Mouse (Mus musculus): ENCODE measurements around the gene Csk.

The Csk gene

DNA sequence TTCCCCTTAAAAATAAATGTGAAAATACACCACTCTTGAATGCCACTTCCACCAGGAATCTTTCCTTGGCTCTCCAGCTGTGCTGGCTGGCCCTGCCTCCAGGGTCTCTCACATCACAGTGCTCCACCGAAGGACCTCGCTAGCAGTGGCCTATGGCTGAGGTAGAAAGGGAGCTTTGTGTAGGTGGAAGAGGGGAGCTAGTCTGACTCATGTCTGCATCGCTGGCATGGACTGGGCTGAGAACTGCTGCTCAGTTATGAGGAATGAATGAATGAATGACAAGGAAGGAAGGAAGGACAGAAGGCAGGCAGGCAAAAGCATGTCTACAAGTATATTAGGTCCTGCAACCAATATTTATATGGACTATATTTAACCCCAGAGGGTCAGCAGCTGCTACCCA lies 16.2 kb downstream of the Csk start:
- no peak for DNase-seq

DNA sequence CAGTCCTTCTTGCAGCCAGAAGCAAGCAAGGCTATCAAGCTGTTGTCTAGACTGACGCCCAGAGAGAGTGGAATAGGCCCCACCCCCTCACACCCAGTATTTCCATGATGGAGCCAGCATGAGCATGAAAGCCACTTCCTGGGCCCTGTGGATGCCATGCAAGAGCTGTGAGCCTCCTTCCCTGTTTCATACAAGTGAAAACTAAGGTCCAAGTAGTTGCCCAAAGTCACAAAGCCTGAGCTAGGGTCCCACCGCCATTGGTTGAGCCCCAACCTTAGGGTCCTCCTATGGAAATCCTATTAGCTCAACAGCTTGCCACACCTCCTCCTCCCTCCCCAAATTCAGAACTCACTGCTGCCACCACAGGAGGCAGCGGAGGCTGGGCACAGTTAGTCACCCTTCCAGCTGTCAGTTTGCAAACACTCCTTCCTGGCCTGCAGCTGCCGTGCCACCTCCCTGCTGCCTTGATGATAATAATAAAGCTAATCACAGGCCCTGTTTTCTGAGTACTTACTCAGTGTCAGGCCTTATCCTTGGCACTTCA lies 19.9 kb downstream of the Csk start:
- DNase-seq = no peak

DNA sequence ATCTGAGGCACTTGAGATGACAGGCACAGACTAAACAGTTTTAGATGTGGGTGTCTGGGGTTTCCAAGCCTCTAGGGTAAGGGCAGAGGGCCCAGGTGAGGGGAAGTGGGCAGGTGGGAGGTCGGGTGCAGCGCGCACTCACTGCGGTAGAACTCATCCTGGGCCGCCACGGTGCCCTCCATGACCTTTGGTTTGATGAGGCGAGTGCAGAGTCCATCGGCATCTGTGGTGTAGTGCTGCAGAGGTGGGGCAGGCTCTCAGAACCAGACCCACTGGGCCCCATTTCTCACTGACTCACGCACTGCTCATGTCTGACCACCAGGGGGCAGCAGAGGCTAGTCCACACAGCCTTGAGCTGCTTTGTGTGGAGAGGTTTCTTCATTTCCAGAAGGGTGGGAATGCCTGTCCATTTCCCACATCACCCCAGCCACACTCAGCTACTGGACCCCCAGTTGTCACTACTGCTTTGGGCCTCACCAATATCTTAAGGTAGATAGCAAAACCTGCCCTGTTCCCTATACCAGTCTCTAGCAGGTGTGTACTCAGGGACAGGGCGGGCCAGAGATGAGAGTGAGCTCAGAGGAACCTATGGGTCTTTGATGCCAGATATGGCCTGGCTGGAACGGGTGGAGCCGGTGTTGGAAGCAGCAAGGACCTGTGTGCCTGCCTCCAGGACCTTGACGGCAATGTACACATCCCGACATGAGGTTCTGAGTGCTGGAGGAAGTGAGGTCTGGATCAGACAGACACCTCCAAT lies 24.1 kb downstream of the Csk start:
- peak; percentile 88 for DNase-seq

DNA sequence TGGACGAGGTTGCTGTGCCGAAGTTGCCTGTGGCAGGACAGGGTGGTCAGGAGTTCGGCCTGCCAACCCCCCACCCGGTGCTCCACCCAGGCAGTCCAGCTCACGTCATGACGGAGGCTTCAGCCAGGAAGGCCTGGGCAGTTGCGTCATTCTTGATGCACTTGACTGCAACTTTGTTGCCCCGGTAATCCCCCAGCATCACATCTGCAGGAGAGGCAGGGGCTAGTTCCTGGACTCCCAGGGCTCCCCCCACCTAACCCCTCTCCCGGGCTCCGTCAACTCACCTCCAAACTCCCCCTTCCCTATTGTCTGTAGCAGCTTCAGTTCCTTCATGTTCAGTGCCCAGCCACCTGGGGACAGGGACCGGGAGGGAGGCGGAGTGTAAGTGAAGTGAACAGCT lies 24.7 kb downstream of the Csk start:
- DNase-seq = no peak

DNA sequence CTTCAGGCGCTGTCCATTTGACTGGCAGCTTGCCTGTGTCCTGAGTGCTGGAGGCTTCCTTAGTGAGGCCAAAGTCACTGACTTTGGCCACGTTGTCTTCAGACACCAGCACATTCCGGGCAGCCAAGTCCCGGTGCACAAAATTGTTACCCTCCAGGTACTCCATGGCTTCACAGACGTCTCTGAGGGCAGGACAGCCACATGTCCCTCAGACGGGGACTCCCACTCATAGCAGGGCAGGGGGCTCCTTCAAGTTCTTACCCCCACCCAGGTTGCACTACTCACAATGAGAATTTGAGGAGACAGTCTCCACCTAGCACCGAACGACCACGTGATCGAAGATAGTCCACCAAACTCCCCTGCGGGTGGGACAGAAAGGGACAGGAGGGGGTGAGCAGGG lies 25.5 kb downstream of the Csk start:
- no peak for DNase-seq

DNA sequence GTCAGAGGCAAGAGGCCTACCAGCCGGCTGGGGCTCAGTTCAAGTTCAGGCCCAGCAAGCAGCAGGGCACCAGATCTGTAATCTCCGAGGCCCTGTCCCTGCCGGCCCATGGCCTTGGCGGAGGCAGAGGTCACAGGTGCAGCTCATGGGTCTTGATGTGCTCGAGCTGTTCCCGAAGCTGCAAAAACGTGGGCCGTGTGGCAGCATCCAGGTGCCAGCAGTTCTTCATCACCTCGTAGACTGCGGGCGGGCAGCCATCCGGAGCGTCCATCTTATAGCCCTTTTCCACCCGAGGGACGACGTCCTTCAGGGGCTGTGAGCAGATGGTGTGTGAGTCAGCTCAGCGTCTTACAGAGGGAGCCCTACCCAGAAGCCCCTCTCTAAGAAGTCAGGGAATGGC lies 26.2 kb downstream of the Csk start:
- no peak for DNase-seq

DNA sequence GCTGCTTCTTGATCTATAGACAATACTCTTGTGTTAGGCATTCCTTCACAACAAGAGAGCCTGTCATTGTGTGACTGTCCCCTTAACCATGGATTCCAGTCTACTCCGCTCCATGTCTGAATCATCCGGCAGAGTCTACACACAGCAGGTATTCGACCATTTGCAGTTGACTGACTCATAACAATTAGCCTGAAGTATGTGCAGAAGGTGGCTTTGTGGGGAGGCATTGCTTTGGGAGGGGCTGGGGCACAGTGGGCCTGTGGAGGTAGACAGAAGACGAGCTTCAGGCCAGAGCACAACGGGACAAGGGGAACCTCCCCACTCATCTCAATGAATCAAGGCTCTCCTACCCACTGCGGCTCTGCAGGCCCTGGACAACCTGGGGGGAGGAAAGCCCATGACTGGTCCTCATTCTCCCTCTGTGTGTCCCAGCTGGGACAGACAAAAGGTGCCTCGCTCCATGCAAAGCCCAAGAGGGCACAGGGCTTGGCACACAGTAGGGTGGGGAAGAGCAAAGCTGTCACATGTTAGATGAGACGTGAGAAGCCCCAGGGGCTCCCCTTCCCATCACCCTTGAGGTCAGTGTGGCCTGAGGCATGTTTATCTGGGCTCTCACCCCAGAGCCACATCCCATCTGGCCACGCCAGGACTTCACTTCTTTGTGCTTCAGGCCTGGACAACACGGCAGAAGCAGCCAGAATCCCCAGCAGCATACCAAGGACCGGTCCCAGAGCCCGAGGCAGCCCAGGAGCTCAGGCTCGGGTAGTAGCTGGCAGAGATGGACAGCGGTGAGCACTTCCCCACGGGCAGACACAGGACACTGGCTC lies 27.5 kb downstream of the Csk start:
- no peak for DNase-seq

DNA sequence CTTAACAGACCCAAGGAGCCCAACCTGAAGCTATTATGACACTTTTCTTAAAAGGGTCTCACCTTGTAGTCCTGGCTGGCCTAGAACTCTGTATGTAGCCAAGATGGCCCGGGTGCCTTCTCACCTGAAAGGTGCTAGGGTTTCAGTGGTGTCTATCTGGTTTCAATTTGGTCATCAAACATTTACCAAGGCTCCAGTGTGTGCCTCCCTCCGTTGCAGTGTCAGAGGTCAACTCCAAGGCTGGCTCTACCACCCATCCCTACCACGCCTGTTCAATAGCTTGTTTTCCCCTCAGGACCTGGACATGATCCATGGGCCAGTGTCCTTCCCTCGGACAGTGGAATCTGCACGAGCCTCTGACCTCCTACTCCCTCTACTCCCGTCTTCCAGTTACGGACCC lies 29.1 kb downstream of the Csk start:
- no peak for DNase-seq

DNA sequence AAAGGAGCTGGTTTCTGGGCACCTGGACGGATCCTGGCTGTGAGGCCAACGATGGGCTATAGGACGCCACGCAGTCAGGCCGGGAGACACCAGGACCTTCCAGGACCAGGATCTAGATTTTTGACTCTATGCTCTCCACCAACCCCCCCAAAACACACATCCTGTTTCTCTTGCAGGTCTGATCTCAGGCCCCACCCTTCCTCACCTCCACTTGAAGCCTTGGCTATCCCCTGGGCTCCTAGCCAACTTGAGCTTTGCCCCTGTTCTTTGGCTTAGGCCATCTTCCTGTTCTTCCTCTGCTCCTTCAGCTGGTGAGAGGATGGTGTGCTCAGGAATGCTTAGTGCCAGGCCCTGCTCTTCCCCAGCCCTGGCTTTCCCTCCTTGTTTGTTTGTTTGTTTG lies 32.8 kb downstream of the Csk start, which contains the start of gene Lman1l:
Gene Lman1l, minus strand, starts transcription at position 101 of the 400 bp plus-strand sequence.
- DNase-seq = no peak

DNA sequence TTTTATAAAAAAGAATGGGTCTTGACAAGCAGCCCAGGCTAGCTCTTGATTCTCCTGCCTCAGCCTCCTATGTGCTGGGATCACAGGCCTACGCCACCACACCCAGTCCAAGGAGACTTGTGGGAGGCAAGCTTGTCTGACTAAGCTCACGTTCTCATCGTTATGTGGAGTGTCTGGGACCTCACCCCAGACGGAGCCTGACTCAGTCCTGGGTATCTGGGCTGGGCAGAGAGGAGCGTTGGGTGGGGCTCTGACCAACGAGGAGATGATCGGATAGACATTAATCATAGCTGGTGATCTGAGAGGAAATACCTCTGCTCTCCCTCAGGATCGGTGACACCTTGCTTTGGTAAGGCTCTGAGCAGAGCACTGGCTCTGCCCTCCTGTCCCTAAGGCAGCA lies 34.6 kb downstream of the Csk start:
- DNase-seq = no peak

DNA sequence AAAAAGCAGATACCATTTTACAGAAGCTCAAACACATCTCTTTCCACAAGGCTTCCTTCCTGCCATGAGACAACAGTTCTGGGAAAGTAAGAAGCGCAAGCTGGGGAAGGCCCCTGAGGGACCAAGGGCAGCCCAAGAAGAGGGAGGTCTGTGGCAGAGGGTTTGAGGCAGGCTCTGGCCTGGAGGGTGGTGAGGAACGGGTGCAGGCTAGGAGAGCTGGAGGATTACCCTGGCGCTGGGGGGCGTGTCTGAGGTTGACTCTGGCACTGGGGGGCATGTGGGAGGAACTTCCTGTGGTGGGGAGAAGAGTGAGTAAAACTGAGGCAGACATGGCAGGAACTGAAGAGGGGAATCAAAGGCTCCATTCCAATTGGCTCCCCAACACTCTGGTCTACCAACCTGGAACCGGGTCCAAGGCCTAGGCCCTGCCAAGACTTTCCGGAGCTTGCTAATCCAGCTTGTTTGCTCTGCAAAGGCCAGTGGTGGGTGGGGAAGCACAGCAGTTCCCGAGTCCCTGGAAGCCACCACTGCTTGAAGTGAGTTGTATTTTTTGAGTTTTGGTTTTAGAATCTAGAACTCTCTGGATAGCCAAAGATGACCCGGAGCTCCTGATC lies 35.8 kb downstream of the Csk start:
- DNase-seq = no peak

DNA sequence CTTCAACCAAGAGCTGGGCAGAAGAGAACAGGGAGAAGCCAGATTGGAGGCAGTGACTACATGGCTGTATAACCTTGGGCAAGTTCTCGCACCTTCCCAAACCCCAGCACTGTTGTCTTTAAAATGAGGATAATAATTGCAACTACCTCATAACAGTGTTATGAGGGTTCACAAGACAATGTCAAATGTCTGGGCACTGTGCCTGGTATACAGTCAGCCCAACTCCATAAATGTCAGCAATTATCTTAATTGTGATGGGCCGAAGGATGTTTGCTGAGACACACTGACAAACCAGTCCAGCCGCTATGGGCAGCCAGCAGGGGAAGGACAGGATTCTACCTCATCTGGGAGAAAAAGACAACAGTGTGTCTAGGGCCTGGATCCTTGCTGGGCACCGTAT lies 38.6 kb downstream of the Csk start:
- DNase-seq = no peak

DNA sequence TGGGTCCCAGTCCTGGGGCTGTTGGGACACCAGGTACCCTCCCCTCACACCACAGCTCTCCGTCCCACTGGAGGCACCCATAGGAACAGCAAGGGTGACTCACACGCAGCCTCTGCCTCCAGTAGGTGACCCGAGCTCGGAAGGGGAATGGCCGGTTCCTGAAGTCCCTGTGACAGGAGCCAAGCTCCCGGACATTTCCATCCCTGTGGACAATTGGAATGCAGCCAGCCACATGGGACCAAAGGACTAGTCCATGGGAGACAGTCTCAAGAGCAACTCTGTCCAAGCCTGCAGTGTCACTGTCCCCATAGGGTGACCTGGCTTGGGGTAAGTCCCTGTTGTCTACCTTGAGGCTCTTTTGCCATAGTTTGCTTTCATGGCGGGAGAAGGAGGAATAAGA lies 39.5 kb downstream of the Csk start:
- DNase-seq = no peak

DNA sequence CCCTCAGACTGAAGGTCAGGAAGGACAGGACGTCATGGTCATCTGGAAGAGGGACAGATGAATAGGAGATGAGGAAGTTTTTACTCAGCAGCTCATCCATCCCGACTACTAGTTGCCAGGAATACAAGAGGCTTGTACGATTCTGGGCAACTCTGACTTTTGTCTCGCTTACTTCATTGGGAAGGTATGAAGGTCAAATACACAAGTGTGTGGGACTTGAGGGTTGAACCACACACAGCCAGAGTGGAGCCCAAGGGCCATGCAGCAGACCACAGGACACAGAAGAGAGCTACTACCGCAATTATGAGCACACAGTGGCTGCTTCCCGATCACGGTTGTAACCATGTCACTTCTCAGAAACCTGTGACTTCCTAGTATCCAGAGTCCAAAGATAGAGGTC lies 40.8 kb downstream of the Csk start:
- DNase-seq = no peak

DNA sequence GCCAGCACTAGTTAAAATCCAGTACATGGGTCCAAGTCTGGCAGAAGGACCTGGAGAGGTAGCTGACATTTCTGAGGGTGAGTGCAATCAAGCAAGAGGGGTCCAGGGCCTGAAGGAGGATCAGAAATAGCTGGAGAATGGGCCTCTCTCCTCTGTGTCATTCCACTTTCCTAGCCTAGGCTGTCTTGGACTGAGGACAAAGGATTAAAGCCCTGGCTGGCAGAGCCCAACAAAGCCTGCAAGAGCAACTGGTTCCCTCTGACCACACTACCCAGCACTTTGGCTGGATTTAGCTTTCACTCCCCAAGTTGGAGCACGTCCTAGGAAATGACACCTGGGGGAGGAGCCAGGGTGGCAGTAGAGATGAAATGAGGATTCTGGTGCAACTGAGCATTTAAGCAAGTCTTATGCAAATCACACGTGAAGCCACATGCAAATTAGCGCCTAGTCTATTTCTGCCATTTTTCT lies 43.0 kb downstream of the Csk start:
- no peak for DNase-seq

DNA sequence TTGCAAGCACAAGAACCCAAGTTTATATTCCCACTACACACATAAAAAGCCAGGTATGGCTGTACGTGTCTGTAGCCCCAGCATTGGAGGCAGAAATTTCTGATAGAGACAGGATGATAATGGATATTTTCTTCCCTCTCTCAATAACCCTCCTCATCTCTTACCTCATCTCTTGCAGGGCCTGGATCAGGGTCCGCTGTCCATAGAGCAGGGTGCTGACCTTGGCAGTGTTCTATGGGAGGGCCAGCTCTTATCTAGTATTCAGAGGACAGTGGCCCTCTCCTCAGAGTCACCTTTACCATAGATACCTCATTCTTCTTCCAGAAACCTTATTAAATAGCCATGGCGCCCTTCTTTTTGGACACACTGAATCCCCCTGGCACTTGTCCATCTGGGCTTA lies 43.6 kb downstream of the Csk start:
- no peak for DNase-seq

DNA sequence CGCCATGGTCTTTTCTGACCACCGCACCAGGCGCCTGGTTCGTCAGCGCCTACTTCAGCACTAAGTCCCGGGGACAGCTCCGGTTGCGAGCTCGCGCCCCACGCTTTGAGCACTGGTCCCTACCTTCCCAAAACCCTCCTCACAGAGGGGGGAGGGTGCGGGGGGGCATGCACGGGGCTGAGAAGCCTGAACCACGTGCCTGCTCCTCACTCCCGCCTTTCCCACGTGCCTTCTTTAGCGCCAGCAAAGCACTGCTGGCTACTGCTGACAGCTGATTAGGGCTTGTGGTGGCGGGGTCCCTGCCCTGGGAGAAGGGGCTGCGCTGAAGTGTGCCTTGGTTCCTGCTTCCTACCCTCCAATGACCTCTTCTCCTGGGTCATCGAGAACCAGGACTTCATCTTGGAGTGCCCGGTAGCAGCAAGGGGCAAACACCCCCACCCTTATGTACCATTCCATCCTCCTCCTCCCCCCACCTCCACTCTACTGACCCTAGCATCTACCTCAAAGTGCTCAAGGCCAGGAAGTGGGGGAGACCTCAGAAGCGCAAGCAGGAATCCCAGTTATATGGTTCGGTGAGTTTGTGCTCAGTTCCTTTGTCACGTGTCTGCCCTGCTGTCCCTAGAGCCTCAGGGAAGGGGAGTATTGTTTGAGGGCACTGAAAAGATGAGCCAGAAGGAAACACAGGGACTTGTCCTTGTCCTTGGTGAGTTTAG lies 47.1 kb downstream of the Csk start, which contains the start of gene Cplx3:
Gene Cplx3, minus strand, starts transcription at position 143 of the 713 bp plus-strand sequence.
- peak; percentile 49 for DNase-seq

DNA sequence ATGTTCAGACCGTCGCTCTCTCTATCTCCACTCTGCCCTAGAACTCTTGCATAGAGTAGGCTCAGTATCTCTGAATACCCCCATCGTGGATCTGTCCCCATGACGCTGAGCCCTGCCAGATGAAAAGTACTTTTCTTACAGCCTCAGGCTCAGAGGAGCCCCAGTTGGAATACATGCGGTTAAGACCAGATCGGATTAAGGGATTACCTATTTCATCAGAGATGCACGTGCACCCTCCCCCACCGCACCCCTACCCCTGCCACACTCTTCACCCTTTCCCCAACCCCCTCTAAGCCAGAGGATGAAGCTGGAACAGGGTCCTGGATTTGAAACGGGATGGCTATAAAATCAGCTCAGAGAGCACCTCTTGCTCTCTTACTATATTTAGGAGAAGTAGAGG lies 47.9 kb downstream of the Csk start:
- DNase-seq = no peak

DNA sequence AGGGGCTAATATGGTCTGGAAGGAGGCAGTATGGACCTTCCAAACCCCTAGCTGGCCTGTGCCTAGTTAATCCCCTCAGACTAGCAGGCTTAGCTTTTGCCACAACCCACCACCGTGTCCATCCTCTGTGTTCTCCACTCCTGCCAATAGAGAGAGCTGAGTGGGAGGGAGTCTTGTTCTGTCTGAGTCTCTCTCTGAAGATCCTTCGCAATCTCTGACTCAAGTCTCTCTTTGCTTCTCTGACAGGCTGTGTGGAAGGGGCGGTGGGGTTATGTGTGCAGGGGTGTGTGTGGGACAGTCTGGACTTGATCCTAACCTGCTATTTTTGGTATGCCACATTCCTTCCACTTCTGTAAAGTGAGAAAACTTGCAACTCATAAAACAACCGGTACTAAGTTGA lies 48.6 kb downstream of the Csk start:
- DNase-seq = no peak

DNA sequence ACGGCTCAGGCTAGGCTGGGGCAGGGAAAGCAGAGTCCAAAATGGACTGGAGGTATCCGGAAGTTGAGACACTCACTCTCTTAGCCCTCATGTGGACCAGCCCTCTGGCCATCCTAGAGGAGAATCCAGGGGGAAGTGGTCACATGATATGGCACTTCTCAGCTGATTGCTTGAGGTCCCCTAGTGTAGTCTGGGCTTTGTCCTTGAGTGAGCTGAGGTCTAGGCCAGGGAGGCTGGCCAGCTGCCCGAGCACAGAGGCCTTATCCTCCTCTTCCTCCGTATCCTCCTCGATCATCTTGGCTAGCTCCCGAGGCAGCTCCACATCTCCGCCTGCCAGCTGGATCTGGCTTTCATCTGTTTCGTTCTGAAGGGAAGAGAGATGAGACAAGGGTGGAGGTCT lies 51.3 kb downstream of the Csk start:
- no peak for DNase-seq

DNA sequence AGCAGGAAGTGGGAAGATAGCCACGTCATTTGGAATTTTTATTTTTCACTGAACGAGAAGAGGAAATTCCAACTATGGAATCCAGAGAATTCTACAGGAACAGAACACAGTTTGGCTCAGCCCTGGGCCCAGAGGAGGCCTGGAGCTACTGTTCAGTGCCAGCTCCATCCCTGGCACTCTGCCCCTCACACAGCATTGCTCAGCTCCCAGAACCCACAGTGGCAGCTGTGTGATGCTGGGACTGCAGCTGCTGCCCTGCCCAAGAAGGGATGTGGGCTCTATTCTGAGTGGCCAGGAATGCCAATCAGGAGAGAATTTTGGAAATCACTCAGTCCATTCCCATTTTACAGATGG lies 52.1 kb downstream of the Csk start:
- DNase-seq = peak; percentile 23

DNA sequence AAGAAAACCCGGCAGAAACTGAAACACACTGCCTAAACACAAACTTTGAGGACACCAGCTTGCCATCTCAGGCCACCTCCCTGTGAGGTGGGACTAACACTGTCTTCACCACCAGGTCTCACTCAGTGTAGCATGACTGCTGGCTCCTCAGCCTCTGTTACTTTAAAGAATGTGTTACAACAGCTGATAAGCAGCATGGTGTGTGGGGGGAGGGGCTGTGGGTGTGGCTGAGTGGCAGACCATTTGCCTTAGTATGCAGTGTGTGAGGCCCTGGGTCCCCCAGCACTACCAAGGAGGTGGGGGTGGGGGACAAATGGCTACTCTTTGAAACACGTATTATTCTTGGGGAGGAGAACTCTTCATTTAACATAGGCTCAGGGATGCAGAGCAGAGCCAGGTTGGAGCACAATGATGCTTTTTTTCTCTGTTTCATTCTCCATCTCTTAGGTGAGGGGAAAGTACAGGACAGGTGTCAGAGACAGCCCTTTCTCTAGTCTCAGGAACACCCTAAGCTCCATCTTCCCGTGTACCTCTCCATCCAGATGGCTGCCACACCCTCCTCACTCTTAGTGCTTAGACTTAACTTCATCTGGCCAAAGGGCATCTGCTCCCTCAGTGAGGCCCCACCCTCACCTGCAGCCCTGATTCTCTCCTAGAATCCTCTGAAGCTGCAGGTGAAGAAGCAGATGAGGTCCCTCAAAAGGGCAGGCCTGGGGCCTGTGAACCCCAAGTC lies 52.6 kb downstream of the Csk start:
- peak; percentile 46 for DNase-seq

All from lung, postnatal 14 days (tissue).